Mouse (Mus musculus): ENCODE measurements around the gene Mcm10. TPM values are rescaled to one million over a fixed set of nuclear protein-coding genes. Genes with fewer than 3 reads are reported as not detected.
A peak's percentile ranks its signal among the peaks of the same experiment; 100 is the strongest.

Gene Mcm10
- polyA plus RNA-seq, 1 experiment from 2014 or later, result 17.4 TPM

DNA sequence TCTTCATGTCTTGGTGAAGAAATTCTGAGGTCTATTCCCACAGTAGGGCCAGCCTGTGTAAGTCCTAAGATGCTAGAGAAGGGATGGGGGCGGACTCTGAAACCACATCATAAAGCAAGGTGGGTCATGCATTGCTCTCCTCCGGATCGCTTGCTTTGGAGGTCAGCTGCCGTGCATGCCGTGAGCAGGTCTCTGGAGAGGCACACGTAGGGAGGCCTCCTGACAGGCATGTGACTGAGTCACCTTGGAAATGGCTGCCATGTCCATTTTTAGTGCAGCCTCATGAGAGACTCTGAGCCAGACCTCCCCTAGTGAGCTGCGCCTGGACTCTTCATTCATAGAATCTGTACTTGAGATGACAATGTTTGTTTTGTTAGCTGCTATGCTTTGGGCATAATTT lies 15.5 kb upstream of the Mcm10 start:
- no peak overlapping the region for H3K9ac ChIP-seq
- no peak overlapping the region for H3K4me2 ChIP-seq
- no peak overlapping the region for H3K27ac ChIP-seq
- ATAC-seq (ENCODE audit: insufficient number of reproducible peaks, low FRiP score, low TSS enrichment, low read depth), result no peak
- WGBS, result 83% methylated on average over 7 of the region's 7 CpGs
- no peak overlapping the region for H3K4me3 ChIP-seq
- no peaks in the 10 kb centered on the region for H3K36me3 ChIP-seq
- no peaks in the 10 kb centered on the region for H3K27me3 ChIP-seq
- H3K4me1 ChIP-seq, result no peaks in the 10 kb centered on the region
- H3K9me3 ChIP-seq, result no peaks in the 10 kb centered on the region

DNA sequence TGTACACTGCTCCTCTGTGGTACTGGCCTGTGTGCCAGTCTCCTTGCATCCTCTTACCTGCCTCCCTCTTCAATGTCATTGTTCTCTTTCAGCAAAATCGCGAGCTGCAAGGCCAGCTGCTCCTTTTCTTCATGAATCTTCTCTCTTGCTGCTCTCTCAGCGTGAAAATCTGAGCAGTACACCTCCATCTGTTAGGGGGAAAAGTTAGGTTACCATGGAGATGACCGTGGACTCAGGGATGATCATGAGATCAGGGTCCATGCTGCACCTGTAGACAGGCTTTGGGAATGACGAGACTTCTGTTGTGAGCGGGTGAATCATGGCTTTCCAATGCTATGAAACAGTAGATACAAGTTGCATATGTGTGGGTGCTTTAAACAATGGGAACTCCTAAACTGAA lies 14.5 kb upstream of the Mcm10 start:
- no peak for ATAC-seq (ENCODE audit: insufficient number of reproducible peaks, low FRiP score, low TSS enrichment, low read depth)
- whole genome bisulfite sequencing, result 77% methylated on average over 6 of the region's 6 CpGs
- no peaks in the 10 kb centered on the region for H3K27me3 ChIP-seq

GRCm38 (mm10) chr2:5025162-5025733 lies 12.7 kb upstream of the Mcm10 start:
- Histone ChIP-seq H3K9me3 (no peaks in the 10 kb centered on the region), H3K36me3 (no peaks in the 10 kb centered on the region), H3K27ac (no peak overlapping the region), H3K4me3 (no peak overlapping the region), H3K4me1 (no peaks in the 10 kb centered on the region), H3K27me3 (no peaks in the 10 kb centered on the region), H3K9ac (no peak overlapping the region), H3K4me2 (no peak overlapping the region)
- ATAC-seq (ENCODE audit: insufficient number of reproducible peaks, low FRiP score, low TSS enrichment, low read depth), result no peak
- WGBS, result 58% methylated on average over 4 of the region's 4 CpGs

More for the DNA sequence above, 14.5 kb upstream of the Mcm10 start:
- Histone ChIP-seq H3K9me3 (no peaks in the 10 kb centered on the region), H3K4me3 (no peak overlapping the region), H3K4me1 (no peaks in the 10 kb centered on the region), H3K4me2 (no peak overlapping the region), H3K27ac (no peak overlapping the region), H3K9ac (no peak overlapping the region), H3K36me3 (no peaks in the 10 kb centered on the region)

DNA sequence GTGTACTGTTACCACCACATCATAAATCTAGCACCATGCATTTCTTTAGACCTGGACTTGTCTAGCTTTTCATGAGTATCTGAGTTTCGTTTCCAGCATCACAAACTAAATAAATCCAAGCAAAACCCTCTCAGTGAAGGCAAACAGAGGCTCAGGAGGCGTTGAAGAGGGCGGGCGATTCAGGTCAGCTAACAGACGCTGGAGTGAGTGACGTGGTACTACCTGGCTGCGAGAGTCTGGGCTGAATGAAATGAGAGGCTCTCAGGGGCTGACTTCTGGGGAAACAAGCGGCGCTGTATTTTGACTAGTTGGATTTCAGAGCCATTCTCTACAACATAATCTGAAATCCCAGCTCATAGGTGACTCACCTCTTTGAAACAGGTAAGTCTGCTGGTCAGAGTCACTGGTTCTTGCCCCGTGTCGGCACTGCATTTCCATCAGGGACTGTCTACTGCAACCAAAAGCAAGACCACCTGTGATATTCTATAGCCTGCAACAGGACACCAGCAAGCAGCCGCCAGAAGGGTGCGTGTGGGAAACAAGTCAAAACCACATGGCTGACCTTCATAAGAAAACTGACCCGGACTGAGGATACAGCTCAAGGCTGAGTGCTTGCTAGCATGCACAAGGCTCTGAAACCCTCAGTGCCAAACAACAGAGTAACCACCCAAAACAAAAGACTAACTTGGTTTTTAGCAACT lies 11.3 kb upstream of the Mcm10 start:
- H3K27me3 ChIP-seq, result no peaks in the 10 kb centered on the region
- no peak overlapping the region for H3K4me2 ChIP-seq
- ATAC-seq (ENCODE audit: insufficient number of reproducible peaks, low FRiP score, low TSS enrichment, low read depth), result no peak
- no peaks in the 10 kb centered on the region for H3K36me3 ChIP-seq
- no peak overlapping the region for H3K9ac ChIP-seq
- no peak overlapping the region for H3K4me3 ChIP-seq
- no peaks in the 10 kb centered on the region for H3K9me3 ChIP-seq
- H3K27ac ChIP-seq, result no peak overlapping the region
- 61% methylated on average over 14 of the region's 14 CpGs for WGBS
- H3K4me1 ChIP-seq, result no peaks in the 10 kb centered on the region

DNA sequence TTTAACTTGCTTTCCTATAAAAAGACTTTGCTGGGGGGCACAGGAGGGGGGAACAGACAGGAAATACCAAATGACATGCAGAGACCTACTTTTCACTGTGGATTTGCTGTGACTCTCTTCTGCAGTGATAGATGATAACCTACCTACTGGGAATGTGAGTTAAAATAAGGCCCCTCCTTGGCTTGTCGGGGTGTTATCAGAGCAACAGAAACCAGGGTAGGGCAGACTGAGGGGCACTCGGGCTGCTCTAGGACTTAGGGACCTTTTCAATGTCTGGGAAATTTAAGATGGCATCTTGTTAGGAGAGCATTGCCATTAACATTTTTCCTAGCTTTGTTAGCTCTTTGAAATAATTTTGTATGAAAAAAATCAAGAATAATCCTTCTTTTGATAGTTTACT lies 10.7 kb upstream of the Mcm10 start:
- no peaks in the 10 kb centered on the region for H3K27me3 ChIP-seq
- H3K9ac ChIP-seq, result no peak overlapping the region
- no peaks in the 10 kb centered on the region for H3K36me3 ChIP-seq
- no peaks in the 10 kb centered on the region for H3K4me1 ChIP-seq
- H3K4me2 ChIP-seq, result no peak overlapping the region
- ATAC-seq (ENCODE audit: insufficient number of reproducible peaks, low FRiP score, low TSS enrichment, low read depth), result no peak
- H3K27ac ChIP-seq, result no peak overlapping the region
- WGBS, result 59% methylated on average over 2 of the region's 2 CpGs
- H3K4me3 ChIP-seq, result no peak overlapping the region
- no peaks in the 10 kb centered on the region for H3K9me3 ChIP-seq

- Histone ChIP-seq H3K4me2 (no peak overlapping the region), H3K4me3 (no peak overlapping the region), H3K27ac (no peak overlapping the region), H3K27me3 (no peaks in the 10 kb centered on the region), H3K36me3 (no peaks in the 10 kb centered on the region), H3K4me1 (no peaks in the 10 kb centered on the region), H3K9ac (no peak overlapping the region), H3K9me3 (no peaks in the 10 kb centered on the region)
- no peak for ATAC-seq (ENCODE audit: insufficient number of reproducible peaks, low FRiP score, low TSS enrichment, low read depth)
- 43% methylated on average over 1 of the region's 1 CpGs for WGBS
Measured at GRCm38 (mm10) chr2:5019708-5020107, 7.1 kb upstream of the Mcm10 start.

GRCm38 (mm10) chr2:5016922-5017321 lies 4.3 kb upstream of the Mcm10 start:
- H3K4me3 ChIP-seq, result no peak overlapping the region
- no peaks in the 10 kb centered on the region for H3K36me3 ChIP-seq
- ATAC-seq (ENCODE audit: insufficient number of reproducible peaks, low FRiP score, low TSS enrichment, low read depth), result no peak
- no peak overlapping the region for H3K4me2 ChIP-seq
- 85% methylated on average over 7 of the region's 7 CpGs for WGBS
- H3K27me3 ChIP-seq, result no peaks in the 10 kb centered on the region
- 0 out of 2 replicates have a peak, but pooled peaks cover 2% of the 10 kb centered on the region for H3K4me1 ChIP-seq
- no peaks in the 10 kb centered on the region for H3K9me3 ChIP-seq
- no peak overlapping the region for H3K9ac ChIP-seq
- no peak overlapping the region for H3K27ac ChIP-seq

DNA sequence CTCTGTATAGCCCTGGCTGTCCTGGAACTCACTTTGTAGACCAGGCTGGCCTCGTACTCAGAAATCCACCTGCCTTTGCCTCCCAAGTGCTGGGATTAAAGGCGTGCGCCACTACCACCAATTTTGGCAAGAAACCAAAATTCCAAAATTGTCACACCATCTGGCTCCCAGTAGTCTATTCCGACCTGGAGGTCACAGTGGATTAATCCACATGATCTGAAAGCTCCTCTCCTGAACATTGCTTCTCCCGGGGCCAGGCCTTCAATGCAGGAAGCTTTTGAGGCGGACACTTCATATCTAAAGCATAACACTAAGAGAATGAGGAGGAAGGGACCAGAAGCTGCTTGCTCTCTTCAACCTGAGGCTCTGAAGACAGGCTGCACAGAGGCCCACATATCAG lies 2.9 kb upstream of the Mcm10 start:
- no peak for ATAC-seq (ENCODE audit: insufficient number of reproducible peaks, low FRiP score, low TSS enrichment, low read depth)

GRCm38 (mm10) chr2:5014616-5015015 lies 2.0 kb upstream of the Mcm10 start:
- no peak overlapping the region for H3K9ac ChIP-seq
- H3K9me3 ChIP-seq, result no peaks in the 10 kb centered on the region
- no peak overlapping the region for H3K4me2 ChIP-seq
- H3K36me3 ChIP-seq, result no peaks in the 10 kb centered on the region
- H3K27me3 ChIP-seq, result no peaks in the 10 kb centered on the region
- H3K27ac ChIP-seq, result no peak overlapping the region
- 0 out of 2 replicates have a peak, but pooled peaks cover 9% of the 10 kb centered on the region for H3K4me1 ChIP-seq
- WGBS, result 75% methylated on average over 7 of the region's 7 CpGs
- H3K4me3 ChIP-seq, result no peak overlapping the region
- no peak for ATAC-seq (ENCODE audit: insufficient number of reproducible peaks, low FRiP score, low TSS enrichment, low read depth)

More for the DNA sequence above, 2.9 kb upstream of the Mcm10 start:
- H3K27ac ChIP-seq, result no peak overlapping the region
- 0 out of 2 replicates have a peak, but pooled peaks cover 9% of the 10 kb centered on the region for H3K4me1 ChIP-seq
- H3K27me3 ChIP-seq, result no peaks in the 10 kb centered on the region
- H3K4me3 ChIP-seq, result no peak overlapping the region
- 84% methylated on average over 6 of the region's 6 CpGs for WGBS
- no peaks in the 10 kb centered on the region for H3K36me3 ChIP-seq
- H3K9ac ChIP-seq, result no peak overlapping the region
- H3K4me2 ChIP-seq, result no peak overlapping the region
- H3K9me3 ChIP-seq, result no peaks in the 10 kb centered on the region

GRCm38 (mm10) chr2:5011898-5012490 lies 597 bp downstream of the Mcm10 start:
- Histone ChIP-seq H3K27ac (no peak overlapping the region), H3K9me3 (no peaks in the 10 kb centered on the region), H3K27me3 (no peaks in the 10 kb centered on the region), H3K9ac (peak overlapping the region; percentile 41; the same call in 1 of the 2 replicates), H3K36me3 (peaks cover 19% of the 10 kb centered on the region), H3K4me2 (peak overlapping the region; percentile 60), H3K4me3 (peak overlapping the region; percentile 65), H3K4me1 (0 out of 2 replicates have a peak, but pooled peaks cover 9% of the 10 kb centered on the region)
- WGBS, result 12% methylated on average over 8 of the region's 8 CpGs
- no peak for ATAC-seq (ENCODE audit: insufficient number of reproducible peaks, low FRiP score, low TSS enrichment, low read depth)

DNA sequence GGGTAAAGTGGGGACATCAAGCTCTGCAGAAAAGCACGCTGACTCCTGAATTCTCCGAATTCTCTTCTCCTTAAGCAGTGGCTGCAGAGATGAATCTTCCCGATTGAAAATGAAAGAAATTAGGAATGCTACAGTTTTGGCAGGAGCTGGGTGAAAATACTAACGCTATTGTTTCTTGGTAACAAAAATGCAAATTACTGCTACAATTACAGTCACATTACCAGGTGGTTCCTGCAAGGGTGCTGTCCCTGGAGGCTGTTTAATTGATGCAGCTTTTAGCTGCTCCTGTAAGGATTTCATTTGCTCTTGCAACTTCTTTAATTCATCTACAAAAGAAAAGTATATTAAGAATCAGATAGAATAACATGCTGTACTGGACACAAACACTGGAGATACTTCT lies 5.5 kb downstream of the Mcm10 start:
- no peak for ATAC-seq (ENCODE audit: insufficient number of reproducible peaks, low FRiP score, low TSS enrichment, low read depth)
- Histone ChIP-seq H3K27me3 (no peaks in the 10 kb centered on the region), H3K4me1 (0 out of 2 replicates have a peak, but pooled peaks cover 9% of the 10 kb centered on the region), H3K9me3 (no peaks in the 10 kb centered on the region), H3K27ac (no peak overlapping the region), H3K4me3 (no peak overlapping the region), H3K4me2 (no peak overlapping the region), H3K36me3 (peaks cover 47% of the 10 kb centered on the region), H3K9ac (no peak overlapping the region)
- 91% methylated on average over 4 of the region's 4 CpGs for WGBS

DNA sequence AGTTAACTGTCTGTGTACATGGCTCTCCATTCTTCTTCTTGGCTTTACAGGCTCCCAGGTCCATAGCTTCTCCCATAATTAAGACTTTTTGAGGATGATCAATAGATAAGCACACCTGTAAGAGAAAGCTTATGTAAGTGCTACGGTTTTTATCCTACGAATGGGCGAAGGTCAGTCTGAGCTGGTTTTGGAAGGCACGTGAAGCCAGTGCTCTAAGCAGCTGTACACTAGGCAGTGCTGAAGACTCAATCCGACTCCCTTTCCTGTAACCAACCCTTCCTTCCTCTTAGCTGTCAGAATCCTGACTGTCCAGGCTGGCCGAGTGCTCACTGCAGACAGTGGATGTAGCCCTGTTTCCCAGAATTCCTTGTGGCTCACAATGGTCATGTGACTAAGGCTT lies 11.3 kb downstream of the Mcm10 start:
- WGBS, result 93% methylated on average over 6 of the region's 6 CpGs

More for the DNA sequence above, 11.3 kb downstream of the Mcm10 start:
- peaks cover 61% of the 10 kb centered on the region for H3K36me3 ChIP-seq
- H3K9ac ChIP-seq, result no peak overlapping the region
- no peak overlapping the region for H3K4me3 ChIP-seq
- H3K27me3 ChIP-seq, result no peaks in the 10 kb centered on the region
- no peak overlapping the region for H3K4me2 ChIP-seq
- H3K27ac ChIP-seq, result no peak overlapping the region
- no peaks in the 10 kb centered on the region for H3K4me1 ChIP-seq
- no peak for ATAC-seq (ENCODE audit: insufficient number of reproducible peaks, low FRiP score, low TSS enrichment, low read depth)
- no peaks in the 10 kb centered on the region for H3K9me3 ChIP-seq
